Mouse (Mus musculus) erythroblast, embryonic 14.5 days (primary cell): ENCODE measurements around the gene Taf6l. TPM values are rescaled to one million over a fixed set of nuclear protein-coding genes. Genes with fewer than 3 reads are reported as not detected.
A peak's percentile ranks its signal among the peaks of the same experiment; 100 is the strongest.

Source experiments
- H3K27me3 ChIP-seq: 2 replicates; pipeline ENCODE4 v1.6.1; 2012; ENCODE audit warnings: inconsistent platforms; ENCODE audit not compliant: control insufficient read depth
- H3K36me3 ChIP-seq: 2 replicates; pipeline ENCODE4 v1.6.1; 2012; ENCODE audit warnings: mild to moderate bottlenecking, inconsistent platforms; ENCODE audit not compliant: control insufficient read depth
- H3K4me1 ChIP-seq: 2 replicates; pipeline ENCODE4 v1.6.1; 2012; ENCODE audit warnings: inconsistent platforms; ENCODE audit not compliant: control insufficient read depth
- H3K4me3 ChIP-seq: replicated peaks from 2 replicates; pipeline ENCODE3; 2012; ENCODE audit warnings: moderate library complexity, mild to moderate bottlenecking, inconsistent platforms
- H3K9me3 ChIP-seq: 2 replicates; pipeline ENCODE4 v1.6.1; 2012; ENCODE audit warnings: low read length, inconsistent platforms, mixed read lengths; ENCODE audit not compliant: control insufficient read depth
- GATA1 ChIP-seq: IDR thresholded peaks from 2 replicates; pipeline ENCODE4 v1.6.1; 2012; ENCODE audit warnings: low read length, inconsistent platforms, mixed read lengths
- TAL1 ChIP-seq: IDR thresholded peaks from 3 replicates; pipeline ENCODE4 v1.6.1; 2012; ENCODE audit warnings: low read length, inconsistent platforms, mixed read lengths
- polyA plus RNA-seq: library from polyadenylated mRNA; stranded (reverse); fragments of >175 nt; gene quantifications from 2 replicates; pipeline ENCODE4 v1.2.3, GENCODE M21; 2012

Taf6l gene
- polyA plus RNA-seq, 1 experiment, result 4.7 TPM

GRCm38 (mm10) chr19:8727495-8728114 lies 58.6 kb downstream of the Taf6l start:
- TF ChIP-seq TAL1, result no peak
- no peak for TF ChIP-seq GATA1
- Histone ChIP-seq H3K4me1 (peaks cover 36% of the 10 kb centered on the region), H3K9me3 (peaks cover 2% of the 10 kb centered on the region), H3K4me3 (no peak overlapping the region), H3K36me3 (peaks cover 41% of the 10 kb centered on the region), H3K27me3 (peaks cover 3% of the 10 kb centered on the region)

GRCm38 (mm10) chr19:8726609-8727390 lies 59.4 kb downstream of the Taf6l start:
- Histone ChIP-seq H3K4me3 (no peak overlapping the region), H3K36me3 (peaks cover 41% of the 10 kb centered on the region), H3K9me3 (no peaks in the 10 kb centered on the region), H3K4me1 (peaks cover 42% of the 10 kb centered on the region), H3K27me3 (no peaks in the 10 kb centered on the region; the same call in 1 of the 2 replicates)
- TF ChIP-seq TAL1 (no peak), GATA1 (no peak)

- H3K27me3 ChIP-seq, result no peaks in the 10 kb centered on the region; the same call in 1 of the 2 replicates
- TF ChIP-seq TAL1 (no peak), GATA1 (no peak)
- peaks cover 46% of the 10 kb centered on the region for H3K36me3 ChIP-seq
- no peaks in the 10 kb centered on the region for H3K9me3 ChIP-seq
- H3K4me3 ChIP-seq, result peak overlapping the region; percentile 80
- H3K4me1 ChIP-seq, result peaks cover 58% of the 10 kb centered on the region
Observed at GRCm38 (mm10) chr19:8725081-8725613, 61.1 kb downstream of the Taf6l start.

Other genes starting within 250 kb of the Taf6l start
- 0.01 TPM in 1 of 2 replicates, not detected in the other for gene Slc22a8, start 195.2 kb downstream of the Taf6l start, polyA plus RNA-seq
- not detected in 2 replicates for gene Slc22a6, start 168.4 kb downstream of the Taf6l start, polyA plus RNA-seq
- gene Chrm1, start 122.6 kb downstream of the Taf6l start, polyA plus RNA-seq, result 0.01 TPM in 1 of 2 replicates, not detected in the other
- gene Slc3a2, start 63.0 kb downstream of the Taf6l start, polyA plus RNA-seq, result 33.5 and 37.4 TPM in 2 replicates
- gene Wdr74, start 50.6 kb downstream of the Taf6l start, polyA plus RNA-seq, result 1.7 and 2.5 TPM in 2 replicates
- not detected in 2 replicates for gene 1700092M07Rik, start 45.7 kb downstream of the Taf6l start, polyA plus RNA-seq
- gene Stx5a, start 45.0 kb downstream of the Taf6l start, polyA plus RNA-seq, result 3.3 and 3.6 TPM in 2 replicates
- gene Nxf1, start 29.3 kb downstream of the Taf6l start, polyA plus RNA-seq, result 2.9 and 3.0 TPM in 2 replicates
- gene Tmem223, start 15.4 kb downstream of the Taf6l start, polyA plus RNA-seq, result 4.9 and 5.0 TPM in 2 replicates
- gene Tmem179b, start 11.9 kb downstream of the Taf6l start, polyA plus RNA-seq, result 10.3 and 14.4 TPM in 2 replicates
- 0.36 and 0.84 TPM in 2 replicates for gene Polr2g, start 12.2 kb upstream of the Taf6l start, polyA plus RNA-seq
- 0.06 and 0.07 TPM in 2 replicates for gene Zbtb3, start 16.1 kb upstream of the Taf6l start, polyA plus RNA-seq
- 0.24 TPM in 2 replicates for gene Ttc9c, start 32.9 kb upstream of the Taf6l start, polyA plus RNA-seq
- gene Hnrnpul2, start 33.6 kb upstream of the Taf6l start, polyA plus RNA-seq, result 8.6 and 10.2 TPM in 2 replicates
- gene AC129217.1, start 43.4 kb upstream of the Taf6l start, polyA plus RNA-seq, result 0.10 TPM in 1 of 2 replicates, not detected in the other
- 4.6 and 6.4 TPM in 2 replicates for gene Bscl2, start 51.0 kb upstream of the Taf6l start, polyA plus RNA-seq
- gene Gng3, start 52.8 kb upstream of the Taf6l start, polyA plus RNA-seq, result not detected in 2 replicates
- gene Lrrn4cl, start 64.4 kb upstream of the Taf6l start, polyA plus RNA-seq, result not detected in 2 replicates
- 19.4 and 19.7 TPM in 2 replicates for gene Ubxn1, start 85.1 kb upstream of the Taf6l start, polyA plus RNA-seq
- gene Uqcc3, start 94.5 kb upstream of the Taf6l start, polyA plus RNA-seq, result 3.7 and 3.8 TPM in 2 replicates
- gene Lbhd1, start 97.3 kb upstream of the Taf6l start, polyA plus RNA-seq, result 0.01 and 0.03 TPM in 2 replicates
- not detected in 2 replicates for gene Gm49403, start 97.5 kb upstream of the Taf6l start, polyA plus RNA-seq
- gene 1810009A15Rik, start 102.4 kb upstream of the Taf6l start, polyA plus RNA-seq, result 6.6 and 7.7 TPM in 2 replicates
- not detected in 2 replicates for gene Gm49416, start 102.5 kb upstream of the Taf6l start, polyA plus RNA-seq
- gene Ints5, start 106.6 kb upstream of the Taf6l start, polyA plus RNA-seq, result 3.1 and 3.7 TPM in 2 replicates
- 1.9 and 2.5 TPM in 2 replicates for gene Ganab, start 111.7 kb upstream of the Taf6l start, polyA plus RNA-seq
- gene B3gat3, start 134.0 kb upstream of the Taf6l start, polyA plus RNA-seq, result 15.8 and 16.4 TPM in 2 replicates
- 0.42 and 0.57 TPM in 2 replicates for gene Rom1, start 142.9 kb upstream of the Taf6l start, polyA plus RNA-seq
- gene Eml3, start 143.1 kb upstream of the Taf6l start, polyA plus RNA-seq, result 1.3 and 1.4 TPM in 2 replicates
- 2.2 and 3.4 TPM in 2 replicates for gene Mta2, start 155.5 kb upstream of the Taf6l start, polyA plus RNA-seq
- 1.6 TPM in 2 replicates for gene Tut1, start 167.4 kb upstream of the Taf6l start, polyA plus RNA-seq
- gene Eef1g, start 180.6 kb upstream of the Taf6l start, polyA plus RNA-seq, result 5.4 and 8.2 TPM in 2 replicates
- gene Ahnak, start 202.9 kb upstream of the Taf6l start, polyA plus RNA-seq, result 0.01 and 0.05 TPM in 2 replicates